Mouse (Mus musculus) neutrophil, adult 5-6 weeks (primary cell): Measurements from ENCODE around the gene Slc24a4. TPM values are rescaled to one million over a fixed set of nuclear protein-coding genes. Genes with fewer than 3 reads are reported as not detected.

Experiments used
- ATAC-seq: fragments of 151-379, 151-347 bp; 2 replicates; pipeline ENCODE4 v1.8.0; 2017; ENCODE audit warnings: mild to moderate bottlenecking, moderate TSS enrichment; ENCODE audit not compliant: insufficient number of reproducible peaks, poor library complexity, low FRiP score, severe bottlenecking; ENCODE audit errors: extremely low read depth
- total RNA-seq: library from RNA; stranded (forward); fragments of 200-1000 nt; gene quantifications from 2 replicates; pipeline ENCODE4 v1.2.3, GENCODE M21; 2017

Gene Slc24a4
- not detected in 2 replicates for total RNA-seq

DNA sequence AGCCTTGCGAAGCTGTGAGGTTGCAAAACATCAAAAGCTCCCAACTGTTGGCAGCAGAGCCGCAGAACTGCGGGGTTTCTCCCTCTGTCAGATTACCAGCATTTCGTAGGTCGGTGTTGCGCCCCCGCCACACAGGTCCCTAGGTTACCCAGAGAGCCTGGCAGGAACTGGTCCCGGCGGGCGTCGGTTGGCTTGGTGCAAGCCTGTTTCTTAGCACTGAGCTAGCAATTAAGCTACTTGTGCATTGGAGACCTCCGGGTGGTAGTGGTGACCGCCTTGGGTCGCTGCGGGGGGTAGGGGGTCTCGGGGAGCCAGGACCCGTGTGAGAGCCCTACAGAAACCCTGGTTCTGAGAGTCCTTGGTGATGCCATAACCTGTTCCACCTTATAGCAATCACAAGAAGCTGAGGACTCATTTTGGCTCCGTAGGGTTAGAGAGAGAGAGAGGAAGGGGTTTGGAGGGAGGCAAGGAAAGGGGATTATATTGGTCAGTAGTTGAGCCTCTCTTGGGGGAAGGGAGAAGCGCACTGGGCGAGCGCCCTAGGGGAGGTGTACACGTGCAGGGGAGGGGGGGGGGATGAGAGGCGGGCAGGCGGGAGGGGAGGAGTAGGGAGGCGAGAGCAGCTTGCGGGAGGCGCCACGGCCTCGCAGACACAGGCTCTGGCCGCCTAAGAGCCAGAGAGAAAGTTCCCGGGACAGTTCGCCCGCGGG is at the start of gene Slc24a4:
Slc24a4 (plus strand) TSS at position 653 of the 710 bp plus-strand sequence.
- ATAC-seq = no peak

DNA sequence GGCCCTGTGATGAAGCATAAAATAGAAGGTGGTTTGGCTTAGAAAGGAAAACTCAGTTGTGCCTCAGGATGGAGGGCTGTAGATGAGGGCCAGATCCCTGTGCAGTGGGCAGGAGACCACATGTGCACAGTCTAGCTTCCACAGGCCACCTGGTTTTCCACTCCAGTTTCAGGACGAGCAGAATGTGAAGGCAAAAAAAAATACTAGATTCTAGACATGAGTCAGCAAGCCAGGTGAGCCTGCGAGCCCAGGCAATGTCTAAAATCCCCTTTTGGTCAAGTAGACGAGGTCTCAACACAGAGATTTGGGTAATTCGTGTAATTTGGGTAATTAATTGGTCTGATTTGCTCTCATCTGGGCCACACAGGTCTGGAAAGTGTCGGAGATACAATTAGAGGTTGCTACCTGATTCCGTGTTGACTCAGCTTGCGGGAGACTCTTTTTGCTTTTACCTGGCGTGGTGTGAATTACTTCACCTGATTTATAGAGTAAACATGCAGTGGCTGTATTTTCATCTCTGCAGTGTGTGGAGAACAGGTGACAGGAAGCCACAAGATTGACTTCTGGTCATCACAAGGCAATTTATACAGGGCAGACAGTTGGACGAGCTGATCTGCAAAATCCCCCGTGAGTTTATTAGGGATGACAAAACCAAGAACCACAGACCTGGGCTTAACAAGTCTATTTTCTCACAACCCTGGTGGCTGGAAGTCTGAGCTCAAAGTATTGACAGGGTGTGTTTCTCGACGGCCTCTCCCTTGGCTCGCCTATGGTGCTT is 45.7 kb upstream of the Slc24a4 start:
- no peak for ATAC-seq

DNA sequence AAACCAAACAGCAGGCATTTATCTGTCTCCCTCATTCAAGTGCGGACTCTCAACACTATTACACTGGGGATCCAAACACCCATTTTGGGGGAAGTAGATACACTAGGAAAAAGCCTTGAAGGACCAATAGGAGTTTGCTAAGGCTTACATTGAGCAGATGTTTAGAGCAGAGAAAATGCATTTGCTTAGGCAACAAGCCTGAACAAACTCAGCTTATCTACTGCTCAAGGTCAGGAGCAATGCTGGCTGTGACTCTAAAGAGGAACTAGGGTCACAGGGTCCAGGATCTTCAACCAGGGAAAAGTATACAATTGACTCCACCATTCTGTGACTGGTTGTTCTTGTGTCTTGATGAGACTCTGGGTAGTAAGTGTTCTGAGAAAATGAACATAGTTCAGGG is 38.0 kb upstream of the Slc24a4 start:
- ATAC-seq = no peak

DNA sequence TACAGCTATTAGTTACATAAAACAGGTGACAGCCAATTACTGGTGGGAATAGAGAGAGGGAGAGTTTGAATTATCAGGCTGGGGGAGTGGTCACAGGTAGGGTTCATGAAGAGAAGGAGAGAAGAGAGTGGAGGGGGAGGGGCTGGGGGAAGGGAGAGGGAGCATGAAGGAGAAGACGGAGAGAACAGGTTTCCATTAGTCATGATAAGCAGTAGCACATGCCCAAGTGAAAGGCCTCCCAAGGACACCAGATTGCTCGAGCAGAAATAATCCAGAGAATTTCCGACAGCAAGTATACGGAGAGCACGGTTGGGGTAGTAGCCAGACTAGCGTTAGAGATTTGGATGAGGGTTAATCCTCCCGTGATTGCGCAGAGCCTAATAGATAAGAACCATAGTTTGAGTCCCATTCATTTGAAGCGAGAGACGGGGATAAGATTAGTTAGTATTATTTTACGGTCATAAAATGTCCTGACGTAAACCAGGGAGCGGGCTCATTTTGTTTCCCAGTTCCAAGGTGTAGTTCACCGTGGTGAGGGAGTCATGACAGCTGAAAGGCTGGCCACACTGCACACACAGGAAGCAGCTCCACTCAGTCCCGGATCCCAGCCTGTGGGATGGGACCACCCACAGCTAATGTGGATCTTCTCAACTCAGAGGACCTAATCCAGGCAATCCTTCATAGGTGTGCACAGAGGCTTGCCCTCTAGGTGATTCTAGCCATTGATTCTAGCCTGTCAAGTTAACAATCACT is 36.0 kb upstream of the Slc24a4 start:
- ATAC-seq = no peak

DNA sequence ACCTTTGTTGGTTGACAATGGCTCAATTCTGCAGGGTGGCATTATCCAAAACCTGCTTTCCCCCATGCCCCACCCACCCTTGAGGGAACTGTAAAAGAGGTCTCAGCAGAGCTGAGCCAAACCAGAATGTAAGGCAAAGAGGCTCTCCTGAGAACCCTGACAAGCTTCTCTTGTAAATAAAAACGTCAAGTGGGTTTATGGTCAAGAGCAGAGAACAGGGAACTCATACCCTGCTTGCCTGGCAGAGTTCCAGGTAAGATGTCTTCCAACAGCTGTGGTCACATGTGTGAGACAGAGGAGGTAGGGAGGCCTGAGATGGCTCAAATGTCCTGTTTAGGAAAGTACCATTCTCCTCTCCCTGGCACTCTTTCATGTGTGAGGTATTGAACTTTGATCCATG is 22.5 kb upstream of the Slc24a4 start:
- ATAC-seq = no peak

DNA sequence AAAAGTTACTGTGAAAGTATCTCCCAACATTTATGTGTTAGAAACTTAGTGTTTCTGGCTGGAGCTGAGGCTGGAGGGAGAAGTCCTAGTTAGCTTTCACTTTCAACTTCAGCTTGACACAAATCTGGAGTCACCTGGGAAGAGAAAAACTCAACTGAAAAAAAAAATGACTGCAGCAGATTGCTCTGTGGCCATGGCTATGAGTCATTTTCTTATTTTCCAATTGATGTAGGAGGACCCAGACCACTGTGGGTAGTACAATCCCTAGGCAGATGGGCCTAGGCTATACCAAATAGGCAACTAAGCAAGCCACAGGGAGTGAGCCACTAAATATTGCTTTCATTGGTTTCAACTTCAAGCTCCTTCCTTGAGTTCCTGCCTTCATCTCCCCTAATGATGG is 19.7 kb upstream of the Slc24a4 start:
- ATAC-seq = no peak

DNA sequence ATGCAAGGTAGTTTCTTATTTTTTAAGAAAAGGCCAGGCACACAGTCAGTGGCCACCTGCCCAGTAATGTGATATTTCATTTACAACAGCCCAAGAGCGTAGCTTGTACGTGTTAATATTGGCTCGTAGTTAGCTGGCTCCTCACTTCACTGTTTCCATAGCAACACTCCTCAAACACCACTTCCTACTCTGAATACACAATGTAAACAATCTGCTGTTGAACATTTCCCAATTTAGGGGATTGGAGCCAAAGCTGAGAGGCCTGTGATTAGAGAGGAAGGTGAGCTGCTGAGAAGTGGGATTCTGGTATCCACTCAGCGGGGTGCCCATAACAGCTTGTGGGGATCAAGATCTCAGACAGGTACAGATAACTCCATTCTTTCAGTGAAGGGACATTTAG is 16.0 kb upstream of the Slc24a4 start:
- no peak for ATAC-seq

- ATAC-seq = no peak
Measured at GRCm38 (mm10) chr12:102112901-102113300, 15.6 kb upstream of the Slc24a4 start.

GRCm38 (mm10) chr12:102113391-102113790 is 15.1 kb upstream of the Slc24a4 start:
- ATAC-seq = no peak

DNA sequence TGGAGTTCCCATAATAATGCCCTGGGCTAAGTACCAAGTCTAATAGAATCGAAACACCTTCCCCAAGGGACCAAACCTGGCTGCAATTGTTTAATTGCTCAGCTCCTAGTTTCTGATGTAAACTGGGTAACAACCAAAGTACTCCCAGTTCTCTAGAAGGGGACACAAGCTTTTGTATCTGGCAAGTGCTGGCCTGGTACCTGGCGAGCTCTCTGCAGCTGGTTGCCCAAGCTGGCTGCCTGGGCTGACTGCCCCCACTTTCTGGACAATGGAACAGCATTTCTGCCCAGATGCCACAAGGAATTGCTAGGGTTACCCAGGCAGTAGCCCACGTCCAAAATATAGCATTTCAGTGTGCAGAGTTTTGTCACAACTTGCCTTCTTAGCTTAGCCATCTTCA is 12.0 kb upstream of the Slc24a4 start:
- ATAC-seq = no peak

GRCm38 (mm10) chr12:102118014-102118413 is 10.5 kb upstream of the Slc24a4 start:
- no peak for ATAC-seq

DNA sequence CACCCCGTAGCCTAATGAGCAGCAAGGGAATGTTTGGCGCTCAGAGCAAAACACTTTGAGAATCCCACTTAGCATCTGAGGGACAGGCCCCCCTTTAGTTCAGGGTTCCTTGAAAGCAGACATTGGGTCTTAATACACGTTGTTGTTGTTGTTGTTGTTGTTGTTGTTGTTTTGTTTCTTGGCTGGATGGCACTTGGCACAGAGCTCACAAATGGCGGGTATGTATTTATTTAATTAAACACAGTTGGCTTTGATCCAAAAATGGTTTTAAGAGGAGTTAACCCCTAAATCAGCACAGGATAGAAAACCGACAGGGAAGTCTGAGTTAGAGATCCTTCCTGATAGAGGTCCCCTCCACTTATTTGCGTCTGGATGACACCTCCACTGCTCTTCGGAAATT is 932 bp upstream of the Slc24a4 start:
- no peak for ATAC-seq

DNA sequence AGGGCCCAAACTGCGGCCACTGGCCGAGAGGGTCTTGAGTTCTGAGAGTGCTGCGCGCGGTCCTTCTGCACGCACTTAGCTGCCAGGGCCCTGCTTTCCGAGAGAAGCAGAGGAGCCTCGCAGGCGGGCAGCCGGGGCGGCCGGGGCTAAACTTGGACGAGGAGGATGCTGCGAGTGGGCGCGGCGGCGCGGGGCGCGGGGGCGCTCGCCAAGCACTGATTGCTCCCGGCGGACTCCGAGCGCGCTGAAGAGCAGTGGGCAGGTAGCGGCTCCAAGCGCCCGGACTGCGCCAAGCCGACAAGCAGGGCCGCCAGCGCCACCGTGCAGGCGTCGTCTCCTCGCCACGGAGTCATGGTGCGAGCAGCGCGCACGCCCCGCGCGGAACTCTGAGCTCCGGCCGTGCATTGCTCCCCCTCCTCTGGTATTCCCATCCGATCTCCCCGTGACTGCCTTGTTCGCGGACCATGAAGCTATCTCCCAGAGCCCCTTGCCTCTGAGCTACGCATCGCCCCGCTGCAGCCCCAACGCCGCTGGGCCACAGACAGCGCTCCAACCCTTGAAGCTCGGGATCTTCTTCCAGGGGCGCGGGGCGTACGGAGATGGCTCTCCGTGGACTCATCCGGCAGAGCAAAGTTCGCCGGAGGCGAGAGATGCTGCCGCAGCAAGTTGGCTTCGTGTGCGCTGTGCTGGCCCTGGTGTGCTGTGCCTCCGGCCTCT is 416 bp downstream of the Slc24a4 start:
- no peak for ATAC-seq

GRCm38 (mm10) chr12:102129508-102130030 is 1.0 kb downstream of the Slc24a4 start:
- no peak for ATAC-seq

GRCm38 (mm10) chr12:102139710-102140109 is 11.2 kb downstream of the Slc24a4 start:
- ATAC-seq = no peak

GRCm38 (mm10) chr12:102141330-102141729 is 12.8 kb downstream of the Slc24a4 start:
- no peak for ATAC-seq

GRCm38 (mm10) chr12:102147678-102148077 is 19.1 kb downstream of the Slc24a4 start:
- no peak for ATAC-seq

- no peak for ATAC-seq
Measured at GRCm38 (mm10) chr12:102148746-102149145, 20.2 kb downstream of the Slc24a4 start.

- ATAC-seq = no peak
Measured at GRCm38 (mm10) chr12:102151185-102151584, 22.7 kb downstream of the Slc24a4 start.
